Mouse (Mus musculus): Measurements from ENCODE around the gene Asb13.

DNA sequence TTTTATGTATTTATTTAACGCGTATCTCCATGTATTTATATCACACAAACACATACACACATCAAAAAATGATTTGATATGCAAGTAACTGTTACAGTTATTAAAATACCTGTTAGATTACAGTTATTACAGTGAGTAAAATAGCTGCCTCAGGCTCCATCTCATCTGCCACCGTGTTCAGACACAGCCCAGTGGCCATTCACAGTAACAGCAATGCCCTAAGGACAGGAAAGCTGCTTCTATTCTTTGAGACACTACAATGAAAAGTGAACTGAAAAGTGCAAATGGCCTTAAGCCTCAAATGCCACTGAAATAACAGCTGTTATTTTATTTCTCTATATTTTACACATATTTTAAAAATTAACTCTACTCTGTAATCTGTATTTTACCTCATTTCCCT lies 43.0 kb upstream of the Asb13 start:
- no peak for TF ChIP-seq CTCF (IDR thresholded peaks at IDR 0.05; ENCODE audit: insufficient read depth, low read depth, low read length)
- no peak for TF ChIP-seq POLR2A (IDR thresholded peaks at IDR 0.05; ENCODE audit: insufficient read depth, low read depth, low read length)
